In genomic region chr12:91557358-91558005, GRCm38 (mm10) we compare ENCODE assay signal across 7 mouse cellular contexts. TPM values are rescaled to one million over a fixed set of nuclear protein-coding genes. Genes with fewer than 3 reads are reported as not detected.
DNase-seq lines count a peak whose midpoint lies in the region; ATAC-seq and TF ChIP-seq lines count a peak whose summit lies in the region.
"Not testable (repeated sequence)": the region's sequence is repeated elsewhere in the genome, so short reads cannot be mapped to it uniquely, and the experiment has no call there.

No protein-coding gene starts in this region.

- 51% methylated on average over 8 of the region's 8 CpGs for WGBS in forebrain, embryonic 14.5 days
- 84% methylated on average over 8 of the region's 8 CpGs for WGBS in intestine, embryonic 15.5 days
- 92% methylated on average over 8 of the region's 8 CpGs for WGBS in kidney, postnatal 0 days
- WGBS in liver, embryonic 14.5 days (ENCODE audit: insufficient replicate concordance), result 87% methylated on average over 8 of the region's 8 CpGs
- WGBS in lung, embryonic 16.5 days, result 69% methylated on average over 8 of the region's 8 CpGs
- WGBS in stomach, embryonic 14.5 days, result 82% methylated on average over 8 of the region's 8 CpGs

- not testable (repeated sequence) for H3K27ac ChIP-seq in forebrain, embryonic 14.5 days (ENCODE audit: low read depth, low read length); intestine, embryonic 15.5 days; kidney, postnatal 0 days; liver, embryonic 14.5 days; lung, embryonic 16.5 days (ENCODE audit: low read length); stomach, embryonic 14.5 days (ENCODE audit: low read length)

- peak; percentile 43; the same call in 1 of the 2 replicates for ATAC-seq in forebrain, embryonic 14.5 days
- peak; percentile 93 for ATAC-seq in intestine, embryonic 15.5 days
- peak; percentile 68; the same call in 1 of the 2 replicates for ATAC-seq in kidney, postnatal 0 days (replicated peaks; ENCODE audit: low FRiP score, low read depth)
- ATAC-seq in liver, embryonic 14.5 days (ENCODE audit: insufficient read depth), result peak; percentile 62
- ATAC-seq in lung, embryonic 16.5 days (ENCODE audit: low read depth), result peak; percentile 84
- ATAC-seq in stomach, embryonic 14.5 days (ENCODE audit: insufficient number of reproducible peaks, insufficient read depth, low FRiP score, low read depth), result peak; percentile 95

- H3K4me3 ChIP-seq in forebrain, embryonic 14.5 days (ENCODE audit: low read depth, low read length); intestine, embryonic 15.5 days (replicated peaks); kidney, postnatal 0 days (replicated peaks; ENCODE audit: low read depth, low read length); liver, embryonic 14.5 days (ENCODE audit: insufficient read depth in 1 of 2, low read depth in 2 of 2, low read length in 2 of 2); lung, embryonic 16.5 days (ENCODE audit: low read length); stomach, embryonic 14.5 days (ENCODE audit: low read depth, low read length): not testable (repeated sequence)

- not testable (repeated sequence) for H3K4me2 ChIP-seq in forebrain, embryonic 14.5 days (ENCODE audit: low read length); intestine, embryonic 15.5 days (replicated peaks); kidney, postnatal 0 days (ENCODE audit: low read length); liver, embryonic 14.5 days (ENCODE audit: low read depth); lung, embryonic 16.5 days (ENCODE audit: low read depth, low read length); stomach, embryonic 14.5 days (replicated peaks; ENCODE audit: low read depth, low read length)

- TF ChIP-seq EP300 in liver, embryonic 14.5 days (IDR thresholded peaks at IDR 0.05; ENCODE audit: low read depth), result not testable (repeated sequence)

- H3K9ac ChIP-seq in forebrain, embryonic 14.5 days (ENCODE audit: low read length); intestine, embryonic 15.5 days; kidney, postnatal 0 days (ENCODE audit: low read depth, low read length); liver, embryonic 14.5 days (replicated peaks); lung, embryonic 16.5 days (ENCODE audit: low read length); stomach, embryonic 14.5 days (replicated peaks; ENCODE audit: low read depth, low read length): not testable (repeated sequence)

- peak; percentile 29 for DNase-seq in ZHBTc4 (ENCODE audit: low read depth, low spot score)
- not testable (repeated sequence) for DNase-seq in forebrain, embryonic 14.5 days (ENCODE audit: low spot score); kidney, postnatal 0 days (ENCODE audit: low spot score); liver, embryonic 14.5 days (ENCODE audit: low read depth in 3 of 3, low spot score in 3 of 3)

- not testable (repeated sequence) for TF ChIP-seq CTCF in kidney, postnatal 0 days (IDR thresholded peaks at IDR 0.05; ENCODE audit: low read depth); liver, embryonic 14.5 days (IDR thresholded peaks at IDR 0.05; ENCODE audit: low read depth)

- not testable (repeated sequence) for H3K4me1 ChIP-seq in forebrain, embryonic 14.5 days (ENCODE audit: control insufficient read depth, insufficient read depth, low read length); intestine, embryonic 15.5 days (replicated peaks); kidney, postnatal 0 days (replicated peaks; ENCODE audit: insufficient read depth, low read length); liver, embryonic 14.5 days (replicated peaks; ENCODE audit: control insufficient read depth in 2 of 2, insufficient read depth in 2 of 2, low read length in 1 of 2); lung, embryonic 16.5 days (replicated peaks; ENCODE audit: control insufficient read depth, insufficient read depth, low read length); stomach, embryonic 14.5 days (ENCODE audit: control insufficient read depth, insufficient read depth, low read length)

- H3K36me3 ChIP-seq in forebrain, embryonic 14.5 days (ENCODE audit: control insufficient read depth, insufficient read depth, low read length), result peaks cover 13% of the 10 kb centered on the region
- not testable (repeated sequence) for H3K36me3 ChIP-seq in intestine, embryonic 15.5 days; kidney, postnatal 0 days (ENCODE audit: insufficient read depth, low read length); lung, embryonic 16.5 days (ENCODE audit: control insufficient read depth, insufficient read depth, low read length); stomach, embryonic 14.5 days (ENCODE audit: control insufficient read depth, insufficient read depth, low read length)
- peaks cover 28% of the 10 kb centered on the region for H3K36me3 ChIP-seq in liver, embryonic 14.5 days (replicated peaks; ENCODE audit: control insufficient read depth, insufficient read depth, low read depth)

- not testable (repeated sequence) for H3K9me3 ChIP-seq in forebrain, embryonic 14.5 days (replicated peaks; ENCODE audit: control insufficient read depth, low read length); intestine, embryonic 15.5 days; kidney, postnatal 0 days (replicated peaks; ENCODE audit: low read length); liver, embryonic 14.5 days (ENCODE audit: control insufficient read depth, low read length); lung, embryonic 16.5 days (ENCODE audit: control insufficient read depth, low read length); stomach, embryonic 14.5 days (ENCODE audit: control insufficient read depth, low read depth, low read length)

- not testable (repeated sequence) for H3K27me3 ChIP-seq in forebrain, embryonic 14.5 days (replicated peaks; ENCODE audit: control insufficient read depth, insufficient read depth, low read length); intestine, embryonic 15.5 days (replicated peaks); kidney, postnatal 0 days (ENCODE audit: insufficient read depth, low read length); liver, embryonic 14.5 days (ENCODE audit: control insufficient read depth, insufficient read depth, low read length); lung, embryonic 16.5 days (ENCODE audit: control insufficient read depth, insufficient read depth, low read depth, low read length); stomach, embryonic 14.5 days (ENCODE audit: control insufficient read depth, insufficient read depth, low read length)

RNA-seq across cellular contexts. Expression of gene Gtf2a1, which starts 32.8 kb away (rescaled TPM):
- 50.7 and 50.8 TPM in 2 replicates for polyA plus RNA-seq in forebrain, embryonic 14.5 days (2014; fragmentation: Nextera tagmentation; extraction: Ambion mirVana)
- 34.6 and 37.5 TPM in 2 replicates for polyA plus RNA-seq in intestine, embryonic 15.5 days (2015; fragmentation: Nextera tagmentation; extraction: Ambion mirVana)
- polyA plus RNA-seq in kidney, postnatal 0 days (2015; fragmentation: Nextera tagmentation; extraction: Ambion mirVana), result 29.5 and 34.2 TPM in 2 replicates
- 5.2 and 6.3 TPM in 2 replicates for polyA plus RNA-seq in liver, embryonic 14.5 days (2012; rRNA removed)
- 13.8 and 14.0 TPM in 2 replicates for polyA plus RNA-seq in liver, embryonic 14.5 days (2014; fragmentation: Nextera tagmentation; extraction: Ambion mirVana)
- polyA plus RNA-seq in lung, embryonic 16.5 days (2015; fragmentation: Nextera tagmentation; extraction: Ambion mirVana), result 42.5 and 46.9 TPM in 2 replicates
- 36.9 and 37.6 TPM in 2 replicates for polyA plus RNA-seq in stomach, embryonic 14.5 days (2014; fragmentation: Nextera tagmentation; extraction: Ambion mirVana)

Comparison
In these comparisons a context has a peak if more than half of its experiments do, and no peak if none do; other contexts are left out.
1. ATAC-seq: peak in every context shown above with its lines; median percentile 95 in stomach, embryonic 14.5 days; 93 in intestine, embryonic 15.5 days; 84 in lung, embryonic 16.5 days; 68 in kidney, postnatal 0 days; 62 in liver, embryonic 14.5 days; 43 in forebrain, embryonic 14.5 days.